17 mouse cellular contexts compared by ENCODE assay signal in genomic region chr8:26298066-26298804, GRCm38 (mm10).
"Had no signal": no experiment of that assay in that cellular context is flagged by ENCODE, and none has a peak within 500 bp of the region (broad histone marks: within the 10 kb centered on the region; RNA-seq: fewer than 3 reads in every experiment).

No protein-coding gene starts in this region.

- H3K27ac ChIP-seq: kidney, postnatal 0 days; layer of hippocampus, adult 2 months; limb, embryonic 15.5 days; liver, embryonic 12.5 days; macrophage; midbrain, embryonic 12.5 days; neural tube, embryonic 12.5 days had no signal

- H3K4me3 ChIP-seq: layer of hippocampus, adult 2 months; limb, embryonic 15.5 days; liver, embryonic 12.5 days; megakaryocyte, embryonic 14.5 days; midbrain, embryonic 12.5 days; neural tube, embryonic 12.5 days had no signal

- ATAC-seq: liver, embryonic 12.5 days had no signal

- H3K9me3 ChIP-seq: limb, embryonic 15.5 days; liver, embryonic 12.5 days; midbrain, embryonic 12.5 days; neural tube, embryonic 12.5 days had no signal

- H3K36me3 ChIP-seq: limb, embryonic 15.5 days; liver, embryonic 12.5 days; midbrain, embryonic 12.5 days; neural tube, embryonic 12.5 days had no signal

- H3K9ac ChIP-seq: limb, embryonic 15.5 days; liver, embryonic 12.5 days; lung, embryonic 14.5 days; midbrain, embryonic 12.5 days; neural tube, embryonic 12.5 days had no signal

- H3K4me1 ChIP-seq: liver, embryonic 12.5 days; megakaryocyte, embryonic 14.5 days; midbrain, embryonic 12.5 days; neural tube, embryonic 12.5 days had no signal

- H3K4me2 ChIP-seq: limb, embryonic 15.5 days; liver, embryonic 12.5 days; lung, embryonic 14.5 days; midbrain, embryonic 12.5 days; neural tube, embryonic 12.5 days had no signal

- DNase-seq: kidney, adult 11 months; kidney, adult 9 months; kidney, postnatal 36 days; lung, embryonic 14.5 days; lung, postnatal 14 days; right cerebral cortex, postnatal 4 days; spleen, adult 18-20 months; thymus, adult 18-20 months; thymus, postnatal 14 days had no signal

- H3K27me3 ChIP-seq: liver, embryonic 12.5 days; megakaryocyte, embryonic 14.5 days; midbrain, embryonic 12.5 days; neural tube, embryonic 12.5 days had no signal
